Mouse (Mus musculus) skeletal muscle tissue, adult 2 months (tissue): ENCODE results near the gene Ctnnb1.
"Not testable (repeated sequence)": the region's sequence is repeated elsewhere in the genome, so short reads cannot be mapped to it uniquely, and the experiment has no call there.

Source experiments
- DNase-seq: peaks from one replicate; pipeline ENCODE4 v3.0.0-alpha.2; 2012; ENCODE audit warnings: low read depth, low spot score

The Ctnnb1 gene

DNA sequence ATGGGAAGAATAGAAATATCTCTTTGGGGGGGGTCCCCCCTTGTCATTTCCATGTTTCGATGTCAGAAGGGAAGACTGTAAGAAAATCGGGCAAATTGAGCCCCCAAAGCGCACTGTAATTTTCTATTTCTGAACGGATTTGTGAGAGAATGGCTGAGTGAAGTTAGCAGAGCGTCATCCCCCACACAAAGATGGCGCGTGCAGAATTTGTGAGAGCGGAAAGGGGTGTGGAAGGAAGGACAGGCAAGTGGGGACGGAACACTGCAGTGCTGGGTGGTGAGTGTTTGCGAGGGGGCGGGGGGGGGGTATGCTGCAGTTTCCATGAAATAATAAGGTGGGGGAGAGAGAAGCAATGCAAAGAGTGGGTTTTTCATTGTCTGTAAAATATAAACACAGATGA lies at the start of gene Ctnnb1:
Gene Ctnnb1 (plus strand): TSS at position 136 of the 400 bp plus-strand sequence.
- no peak for DNase-seq

DNA sequence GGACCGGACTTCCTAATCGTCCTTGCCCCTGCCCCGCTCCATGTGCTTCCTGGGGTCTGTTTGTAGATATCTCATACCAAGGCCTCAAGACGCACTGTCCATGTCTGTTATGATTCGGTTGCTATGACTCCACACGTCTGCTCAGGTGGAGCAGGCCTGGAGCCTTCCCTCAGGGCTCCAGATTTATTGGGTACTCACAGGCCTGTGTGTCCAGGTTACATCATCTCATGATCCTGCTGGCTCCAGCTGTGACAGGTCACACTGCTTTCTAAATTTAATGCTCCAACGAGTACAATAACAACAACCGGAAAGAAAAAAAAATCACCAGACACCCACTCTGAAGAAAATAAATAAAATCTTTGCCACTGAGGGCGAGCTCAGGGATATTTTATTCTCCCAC lies 48.7 kb upstream of the Ctnnb1 start:
- DNase-seq = no peak

GRCm38 (mm10) chr9:120881121-120881520 lies 47.9 kb upstream of the Ctnnb1 start:
- peak; percentile 10 for DNase-seq

- DNase-seq = no peak
Observed at GRCm38 (mm10) chr9:120881839-120882238, 47.2 kb upstream of the Ctnnb1 start.

GRCm38 (mm10) chr9:120884726-120885125 lies 44.3 kb upstream of the Ctnnb1 start:
- no peak for DNase-seq

GRCm38 (mm10) chr9:120887631-120888030 lies 41.4 kb upstream of the Ctnnb1 start:
- DNase-seq = no peak

DNA sequence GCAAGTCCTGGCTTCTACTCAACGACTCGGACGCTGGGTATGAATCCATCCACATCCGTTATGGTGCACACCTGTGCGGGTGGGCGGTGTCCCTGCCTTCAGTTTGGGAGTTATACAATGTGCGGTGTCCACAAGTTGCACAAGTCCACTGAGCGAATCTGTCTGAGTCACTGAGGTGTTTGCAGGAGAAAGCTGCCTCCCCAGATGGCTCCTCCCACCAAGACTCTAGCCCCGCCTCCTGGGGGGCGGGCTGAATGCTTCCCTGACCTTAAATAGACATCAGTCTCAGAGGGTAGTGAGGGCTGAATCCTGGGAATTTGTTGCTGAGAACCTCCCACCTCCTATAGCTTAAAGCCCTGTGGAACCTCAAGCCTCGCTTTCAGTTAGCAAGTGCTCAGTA lies 35.6 kb upstream of the Ctnnb1 start:
- no peak for DNase-seq

GRCm38 (mm10) chr9:120893971-120894370 lies 35.0 kb upstream of the Ctnnb1 start:
- DNase-seq = no peak

DNA sequence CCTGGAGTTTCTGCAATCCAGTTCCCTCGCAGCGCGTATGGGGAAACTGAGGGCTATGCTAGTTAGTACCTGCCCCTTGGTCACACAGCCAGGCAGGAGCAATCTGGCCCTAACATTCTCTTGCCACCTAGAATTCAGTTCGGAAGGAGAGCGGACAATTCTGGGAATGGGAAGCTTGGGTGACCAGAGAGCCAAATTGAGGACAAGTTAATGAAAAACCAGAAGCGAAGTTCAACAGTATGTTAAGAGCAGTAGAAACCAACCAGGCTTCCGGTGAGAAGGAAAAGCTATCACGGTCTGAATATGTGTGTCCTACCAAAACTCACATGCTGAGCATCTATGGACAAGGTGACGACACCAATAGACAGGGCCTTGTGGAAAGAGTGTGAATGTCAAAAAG lies 34.6 kb upstream of the Ctnnb1 start:
- DNase-seq = no peak

DNA sequence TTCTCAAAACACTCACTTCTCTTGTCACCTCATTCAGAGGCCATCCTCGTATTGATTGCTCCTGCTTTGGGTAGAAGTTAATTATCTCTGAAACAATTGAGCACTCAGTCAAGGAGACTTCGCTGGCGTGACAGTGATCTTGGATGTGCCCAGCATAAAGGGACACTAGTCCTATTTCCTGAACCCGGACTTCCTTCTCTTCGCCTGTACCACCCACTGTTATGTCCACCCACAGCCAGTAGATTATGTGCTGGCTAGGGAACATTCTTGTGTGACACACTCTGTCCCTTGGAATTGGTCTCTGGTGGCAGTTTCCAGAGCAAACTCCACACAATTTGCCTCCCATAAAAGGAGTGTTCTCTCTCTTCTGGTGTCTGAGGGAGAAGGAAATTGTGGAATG lies 32.5 kb upstream of the Ctnnb1 start:
- DNase-seq = no peak

DNA sequence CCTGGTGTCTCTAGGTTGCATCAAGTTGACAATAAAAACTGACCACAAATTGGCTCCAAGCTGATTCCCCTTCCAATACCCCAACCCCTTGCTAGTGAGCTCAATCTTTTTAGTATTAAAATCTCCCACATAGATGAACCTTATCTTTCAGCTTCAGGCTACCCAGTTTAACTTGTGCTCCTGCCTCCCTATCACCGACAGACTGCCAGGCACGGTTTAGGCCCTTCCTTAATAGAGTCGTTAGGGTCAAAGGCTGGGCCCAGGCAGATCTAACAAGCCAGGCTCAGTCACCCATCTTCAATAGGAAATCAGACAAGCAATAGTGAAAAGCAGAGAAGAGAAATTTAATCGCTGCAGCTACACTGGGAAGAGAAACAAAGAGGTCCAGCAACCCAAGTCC lies 31.7 kb upstream of the Ctnnb1 start:
- no peak for DNase-seq

DNA sequence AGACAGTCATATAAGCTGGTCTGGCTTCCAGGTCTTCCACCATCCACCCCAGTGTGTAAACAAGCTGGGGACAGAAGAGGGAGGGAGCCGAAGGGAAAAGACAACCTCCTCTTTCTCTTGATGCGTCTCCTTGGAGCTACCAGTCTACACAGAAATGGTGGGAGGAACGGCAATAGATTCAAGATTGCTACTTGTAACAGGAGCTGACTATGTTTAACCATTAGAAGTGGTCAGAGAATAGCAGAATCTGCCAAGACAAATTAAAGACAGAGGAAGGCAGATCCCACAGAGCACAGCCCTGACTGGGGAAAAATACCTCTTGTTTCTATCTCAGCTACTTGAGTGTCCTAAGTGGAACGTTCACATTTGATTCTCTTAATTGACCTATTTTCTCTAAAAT lies 29.2 kb upstream of the Ctnnb1 start:
- DNase-seq = no peak

GRCm38 (mm10) chr9:120900338-120901274 lies 28.4 kb upstream of the Ctnnb1 start:
- no peak for DNase-seq

DNA sequence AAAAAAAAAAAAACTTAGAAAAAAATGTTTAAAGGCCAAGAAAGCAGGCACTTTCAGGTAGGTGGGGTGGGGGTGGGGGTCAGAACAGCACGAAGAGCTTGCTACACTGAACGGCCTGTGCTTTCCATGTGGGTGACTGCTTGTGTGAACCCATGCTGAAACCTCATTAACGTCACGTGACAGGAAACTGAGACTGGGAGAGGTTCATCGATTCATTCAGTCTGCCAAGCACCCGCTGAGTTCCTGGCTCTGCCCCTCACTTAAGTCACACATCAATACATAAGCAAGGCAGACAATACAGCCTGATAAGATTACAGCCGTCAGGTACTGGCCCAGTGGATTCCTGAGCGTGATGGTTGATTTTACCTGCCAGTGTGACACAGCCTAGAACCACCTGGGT lies 26.5 kb upstream of the Ctnnb1 start:
- no peak for DNase-seq

DNA sequence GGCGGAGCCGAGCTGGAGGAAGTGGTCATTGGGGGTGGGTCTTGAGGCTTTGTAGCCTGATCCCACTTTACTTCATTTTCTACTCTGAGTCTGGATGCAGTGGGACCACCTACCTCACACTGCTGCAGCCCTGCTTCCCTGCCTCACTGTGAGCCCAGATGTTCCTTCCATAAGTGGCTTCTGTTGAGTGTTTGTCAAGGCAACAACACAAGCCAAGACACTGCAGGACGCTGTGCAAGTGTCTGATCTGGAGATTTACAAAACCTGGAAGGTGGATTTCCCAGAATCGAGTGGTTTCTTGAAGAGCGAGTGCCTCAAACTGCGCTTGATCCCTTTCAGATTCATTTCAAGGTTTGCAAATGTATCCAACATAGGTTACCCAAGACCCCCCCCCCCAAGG lies 20.6 kb upstream of the Ctnnb1 start:
- no peak for DNase-seq

- DNase-seq = no peak
Observed at GRCm38 (mm10) chr9:120913152-120913551, 15.9 kb upstream of the Ctnnb1 start.

GRCm38 (mm10) chr9:120914429-120914828 lies 14.6 kb upstream of the Ctnnb1 start:
- no peak for DNase-seq

DNA sequence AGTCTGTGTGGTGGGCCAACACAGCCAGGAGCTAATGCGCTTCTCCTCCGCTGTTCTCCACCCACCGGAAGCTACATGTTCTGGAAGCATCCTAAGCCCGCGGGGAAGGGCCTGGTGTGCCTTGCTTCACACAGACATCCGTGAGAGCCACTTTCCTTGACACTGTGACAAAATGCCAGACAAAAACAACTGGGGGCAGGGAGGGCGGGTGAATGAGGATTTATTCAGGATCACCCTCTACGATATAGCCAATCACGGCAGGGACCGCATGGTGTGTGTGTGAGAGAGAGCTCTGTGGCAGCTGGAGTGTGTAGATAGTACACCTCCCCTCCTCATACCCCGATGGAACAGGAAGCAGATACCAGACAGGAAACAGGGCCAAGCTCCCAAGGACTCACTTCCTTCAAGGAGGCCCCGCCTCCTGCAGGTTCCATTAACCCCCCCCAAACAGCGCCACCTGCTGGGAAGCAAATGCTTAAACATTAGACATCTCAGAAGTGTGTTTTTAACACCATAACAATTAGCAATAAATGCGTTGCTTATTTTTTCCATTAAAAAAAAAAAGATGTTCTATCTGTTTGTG lies 14.0 kb upstream of the Ctnnb1 start:
- DNase-seq = peak; percentile 43

- DNase-seq = not testable (repeated sequence)
Observed at GRCm38 (mm10) chr9:120917619-120918018, 11.4 kb upstream of the Ctnnb1 start.

DNA sequence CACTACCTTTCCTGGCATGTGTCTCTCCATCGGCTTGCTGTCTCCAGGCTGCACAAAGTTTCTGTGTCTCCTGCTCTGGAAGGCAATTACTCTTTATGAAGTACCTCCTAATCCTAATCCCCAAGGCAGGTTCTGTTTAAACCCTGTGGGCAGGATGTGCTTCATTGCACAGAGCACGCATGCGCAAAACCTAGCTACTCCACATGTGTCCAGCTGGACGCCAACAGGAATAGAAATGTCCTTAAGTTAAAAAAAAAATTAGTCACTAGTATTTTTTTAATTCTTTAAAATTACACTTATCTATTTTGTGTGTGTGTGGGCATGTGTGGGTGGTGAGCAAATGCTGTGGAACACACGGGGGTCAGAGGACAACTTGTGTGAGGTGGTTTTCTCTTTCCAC lies 10.8 kb upstream of the Ctnnb1 start:
- DNase-seq = no peak

DNA sequence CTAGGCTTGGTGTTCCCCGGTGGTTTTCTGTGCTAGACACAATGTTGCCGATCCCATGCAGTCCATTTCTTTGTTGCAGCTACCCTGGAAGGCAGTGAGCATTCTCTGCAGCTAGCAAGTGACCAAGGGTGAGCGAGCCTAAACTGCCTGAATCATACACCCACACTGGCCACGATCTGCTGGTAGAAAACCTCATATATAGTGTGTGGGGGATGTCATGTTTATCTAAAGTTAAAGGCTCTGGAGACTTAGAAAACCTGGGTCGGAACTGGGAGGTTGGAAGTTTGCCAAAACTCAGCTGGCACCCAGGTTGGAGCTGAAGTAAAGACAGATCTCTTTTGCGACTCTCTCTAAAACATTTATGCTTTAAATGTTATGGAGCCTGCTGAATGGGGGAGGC lies 10.4 kb upstream of the Ctnnb1 start:
- DNase-seq = no peak

GRCm38 (mm10) chr9:120919130-120919529 lies 9.9 kb upstream of the Ctnnb1 start:
- DNase-seq = no peak

DNA sequence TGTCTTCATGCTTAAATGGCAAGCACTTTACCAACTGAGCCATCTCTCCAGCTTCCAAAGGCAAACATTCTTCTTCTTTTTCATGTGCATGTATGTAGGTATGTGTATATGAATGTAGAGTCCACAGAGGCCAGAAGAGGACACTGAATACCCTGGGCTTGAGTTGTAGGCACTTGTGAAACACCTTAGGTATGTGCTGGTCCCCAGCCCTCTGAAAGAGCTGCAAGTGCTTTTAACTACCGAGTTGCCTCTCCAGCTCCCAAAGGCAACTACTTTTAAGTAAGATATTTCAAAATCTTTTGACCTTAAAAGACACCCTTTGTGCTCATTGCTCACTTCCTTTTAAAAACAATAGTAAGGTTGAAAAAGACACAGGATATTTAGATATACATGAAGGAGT lies 2.9 kb upstream of the Ctnnb1 start:
- no peak for DNase-seq
